Mouse (Mus musculus) thymus, adult 2 months (tissue): ENCODE data around the gene Smcr8.

Source experiments
- CTCF ChIP-seq: fragments of 200-500 bp; IDR thresholded peaks from 2 replicates; pipeline ENCODE4 v1.5.1; 2012; ENCODE audit warnings: mild to moderate bottlenecking, control low read depth, low read length, moderate library complexity, borderline replicate concordance; ENCODE audit not compliant: control insufficient read depth, poor library complexity, insufficient read depth; ENCODE audit errors: extremely low read depth
- POLR2A ChIP-seq: fragments of 200-500 bp; IDR thresholded peaks from 2 replicates; pipeline ENCODE4 v1.6.1; 2012; ENCODE audit warnings: mild to moderate bottlenecking, low read length, control low read depth, moderate library complexity; ENCODE audit not compliant: control insufficient read depth, poor library complexity, insufficient read depth; ENCODE audit errors: extremely low read depth

DNA sequence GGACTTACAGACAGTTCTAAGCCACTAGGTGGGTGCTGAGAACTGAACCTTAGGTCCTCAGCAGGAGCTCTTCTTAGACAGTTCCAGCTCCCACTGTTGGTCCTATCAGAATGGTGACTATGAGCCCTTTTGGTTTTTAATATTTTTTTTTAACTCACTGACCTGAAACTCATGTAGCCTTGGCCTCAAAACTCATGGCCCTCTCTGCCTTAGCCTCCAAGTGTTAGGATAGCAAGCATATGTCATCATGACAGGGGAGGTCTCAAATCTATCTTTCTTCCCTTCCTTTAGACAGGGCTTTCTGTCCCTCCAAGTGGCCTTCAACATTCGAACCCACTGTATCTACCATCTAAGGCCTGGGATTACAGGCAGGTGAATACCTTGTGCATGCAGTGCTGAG lies 23.6 kb downstream of the Smcr8 start:
- TF ChIP-seq CTCF = no peak
- TF ChIP-seq POLR2A = no peak
